Mouse (Mus musculus) spleen, adult 18-20 months (tissue): ENCODE results near the gene Arpc1b.

Source experiments
- DNase-seq, 2 experiments: peaks; one replicate each; pipeline ENCODE4 v3.0.0; 2022; ENCODE audit warnings: mixed read lengths in 2 of 2

The Arpc1b gene

DNA sequence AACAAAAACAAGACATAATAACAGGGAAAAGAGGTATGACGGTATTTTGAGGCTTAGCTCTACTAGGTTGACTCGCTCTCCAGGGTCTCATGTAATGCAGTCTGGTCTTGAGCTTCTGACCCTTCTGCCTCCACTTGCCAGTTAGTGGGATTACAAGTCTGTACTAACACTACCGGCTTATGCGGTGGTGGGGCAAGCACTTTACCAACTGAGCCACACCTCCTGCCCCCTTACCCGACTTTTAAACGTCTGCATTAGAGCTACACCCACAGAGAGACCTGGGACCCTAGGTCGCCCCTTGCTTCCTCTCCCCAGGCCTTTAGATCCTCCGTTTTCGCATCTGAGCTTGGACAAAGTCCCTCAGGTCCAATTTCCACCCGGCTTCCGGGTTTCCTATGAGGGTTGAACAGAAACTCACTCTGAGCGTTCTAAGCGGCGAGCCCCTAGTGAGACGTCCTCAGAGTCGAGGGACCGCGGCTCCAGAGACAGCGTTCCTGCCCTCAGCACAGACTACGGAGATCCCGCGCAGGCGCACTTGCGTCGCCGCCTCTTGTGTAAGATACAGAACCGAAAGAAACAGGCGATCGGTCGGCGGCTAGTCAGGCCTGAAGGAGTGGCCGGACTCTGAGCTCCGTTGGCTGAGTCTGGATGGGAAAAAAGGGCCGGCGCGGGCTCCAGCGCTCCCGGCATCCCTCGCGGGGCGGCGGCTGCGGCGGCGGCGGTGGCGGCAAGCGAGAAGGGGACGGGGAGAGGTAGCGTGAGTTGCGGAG is 52.7 kb downstream of the Arpc1b start, which contains the start of the genes Ptcd1 and Cpsf4:
Ptcd1 (minus strand) TSS at position 573 of the 770 bp plus-strand sequence.
Cpsf4 (plus strand) TSS at position 678 of the 770 bp plus-strand sequence.
- DNase-seq: peak; percentile 95 to 98

DNA sequence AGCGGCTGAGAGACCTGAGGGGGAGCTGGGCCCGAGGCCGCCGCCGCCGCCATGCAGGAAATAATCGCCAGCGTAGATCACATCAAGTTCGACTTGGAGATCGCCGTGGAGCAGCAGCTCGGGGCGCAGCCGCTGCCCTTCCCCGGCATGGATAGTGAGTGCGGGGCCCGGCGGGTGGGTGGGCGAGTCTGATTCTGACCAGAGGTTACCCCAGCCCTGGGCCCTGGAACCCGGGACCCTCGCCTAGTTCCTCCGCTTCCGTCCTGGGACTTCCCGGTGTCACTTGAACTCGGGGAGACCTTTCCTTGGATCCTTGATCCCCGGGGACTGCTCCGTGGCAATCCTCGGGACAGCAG is 53.3 kb downstream of the Arpc1b start:
- no peak for DNase-seq

DNA sequence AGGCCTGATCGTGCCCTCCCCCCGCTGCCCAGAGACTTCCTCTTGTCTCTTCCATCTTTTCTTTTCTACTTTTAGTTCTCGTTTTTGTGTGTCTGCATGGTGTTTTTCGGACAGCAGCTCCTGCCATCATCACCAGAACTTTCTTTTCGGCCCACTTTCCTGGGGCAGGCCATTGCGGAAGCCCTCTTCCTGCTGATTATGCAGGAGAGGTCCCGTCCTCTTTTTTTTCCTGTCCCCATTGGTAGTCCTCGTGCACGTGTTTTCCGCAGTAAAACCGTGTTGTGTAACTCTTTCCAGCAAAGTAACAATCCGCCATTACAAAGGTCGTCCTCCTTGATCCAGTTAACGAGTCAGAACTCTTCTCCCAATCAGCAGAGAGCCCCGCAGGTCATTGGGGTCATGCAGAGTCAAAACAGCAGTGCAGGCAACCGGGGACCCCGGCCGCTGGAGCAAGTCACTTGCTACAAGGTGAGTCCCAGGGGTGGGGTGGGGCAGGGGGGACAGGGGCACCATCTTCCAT is 64.5 kb downstream of the Arpc1b start:
- no peak for DNase-seq
